ENCODE assay signal across 24 mouse cellular contexts in genomic region chr8:3331692-3332091, GRCm38 (mm10). TPM values are rescaled to one million over a fixed set of nuclear protein-coding genes. Genes with fewer than 3 reads are reported as not detected.
DNase-seq lines count a peak whose midpoint lies in the region; ATAC-seq and TF ChIP-seq lines count a peak whose summit lies in the region.
"Had no signal": no experiment of that assay in that cellular context is flagged by ENCODE, and none has a peak within 500 bp of the region (broad histone marks: within the 10 kb centered on the region; RNA-seq: fewer than 3 reads in every experiment).

No protein-coding gene starts in this region.

- no peak for ATAC-seq in forebrain, embryonic 11.5 days (replicated peaks; ENCODE audit: low FRiP score)
- ATAC-seq in forebrain, embryonic 14.5 days = no peak
- ATAC-seq in kidney, embryonic 16.5 days (ENCODE audit: low FRiP score, low TSS enrichment) = peak; percentile 49; the same call in 1 of the 2 replicates
- 0 out of 2 replicates have a peak, but pooled peaks have one; percentile 24 for ATAC-seq in midbrain, embryonic 15.5 days (replicated peaks)
- ATAC-seq in midbrain, postnatal 0 days (ENCODE audit: low FRiP score) = no peak
- ATAC-seq: forebrain, embryonic 16.5 days had no signal

- WGBS in forebrain, embryonic 11.5 days = 78% methylated on average over 2 of the region's 2 CpGs
- 79% methylated on average over 2 of the region's 2 CpGs for WGBS in forebrain, embryonic 14.5 days
- 73% methylated on average over 2 of the region's 2 CpGs for WGBS in kidney, embryonic 16.5 days
- 79% methylated on average over 2 of the region's 2 CpGs for WGBS in midbrain, embryonic 15.5 days
- WGBS in midbrain, postnatal 0 days = 87% methylated on average over 2 of the region's 2 CpGs

- H3K27ac ChIP-seq in forebrain, embryonic 11.5 days (ENCODE audit: low read depth, low read length) = no peak overlapping the region
- H3K27ac ChIP-seq in forebrain, embryonic 14.5 days (ENCODE audit: low read depth, low read length) = no peak overlapping the region
- no peak overlapping the region for H3K27ac ChIP-seq in kidney, embryonic 16.5 days (ENCODE audit: low read length)
- H3K27ac ChIP-seq in midbrain, embryonic 15.5 days = no peak overlapping the region
- no peak overlapping the region for H3K27ac ChIP-seq in midbrain, postnatal 0 days (ENCODE audit: low read depth, low read length)
- H3K27ac ChIP-seq: embryonic facial prominence, embryonic 12.5 days; embryonic facial prominence, embryonic 15.5 days; forebrain, embryonic 12.5 days; hindbrain, embryonic 14.5 days had no signal

- H3K27me3 ChIP-seq in forebrain, embryonic 11.5 days (ENCODE audit: control insufficient read depth, insufficient read depth, low read length) = no peaks in the 10 kb centered on the region
- no peaks in the 10 kb centered on the region for H3K27me3 ChIP-seq in forebrain, embryonic 14.5 days (replicated peaks; ENCODE audit: control insufficient read depth, insufficient read depth, low read length)
- H3K27me3 ChIP-seq in kidney, embryonic 16.5 days (ENCODE audit: insufficient read depth, low read length) = no peaks in the 10 kb centered on the region
- no peaks in the 10 kb centered on the region for H3K27me3 ChIP-seq in midbrain, embryonic 15.5 days (replicated peaks)
- no peaks in the 10 kb centered on the region for H3K27me3 ChIP-seq in midbrain, postnatal 0 days (ENCODE audit: insufficient read depth, low read length)
- H3K27me3 ChIP-seq: embryonic facial prominence, embryonic 12.5 days; embryonic facial prominence, embryonic 15.5 days; forebrain, embryonic 12.5 days had no signal

- no peak overlapping the region for H3K9ac ChIP-seq in forebrain, embryonic 11.5 days (ENCODE audit: low read length)
- H3K9ac ChIP-seq in forebrain, embryonic 14.5 days (ENCODE audit: low read length) = no peak overlapping the region
- no peak overlapping the region for H3K9ac ChIP-seq in kidney, embryonic 16.5 days (replicated peaks; ENCODE audit: low read length)
- no peak overlapping the region for H3K9ac ChIP-seq in midbrain, embryonic 15.5 days
- no peak overlapping the region for H3K9ac ChIP-seq in midbrain, postnatal 0 days (replicated peaks; ENCODE audit: low read length, poor library complexity, severe bottlenecking)
- H3K9ac ChIP-seq: embryonic facial prominence, embryonic 12.5 days; embryonic facial prominence, embryonic 15.5 days; forebrain, embryonic 12.5 days; hindbrain, embryonic 14.5 days had no signal

- H3K36me3 ChIP-seq in forebrain, embryonic 11.5 days (ENCODE audit: control insufficient read depth, insufficient read depth, low read length) = no peaks in the 10 kb centered on the region
- no peaks in the 10 kb centered on the region for H3K36me3 ChIP-seq in forebrain, embryonic 14.5 days (ENCODE audit: control insufficient read depth, insufficient read depth, low read length)
- no peaks in the 10 kb centered on the region for H3K36me3 ChIP-seq in kidney, embryonic 16.5 days (ENCODE audit: insufficient read depth, low read length)
- no peaks in the 10 kb centered on the region for H3K36me3 ChIP-seq in midbrain, embryonic 15.5 days (replicated peaks)
- H3K36me3 ChIP-seq in midbrain, postnatal 0 days (ENCODE audit: insufficient read depth, low read length) = no peaks in the 10 kb centered on the region
- H3K36me3 ChIP-seq: embryonic facial prominence, embryonic 12.5 days; embryonic facial prominence, embryonic 15.5 days; forebrain, embryonic 12.5 days had no signal

- TF ChIP-seq CTCF in midbrain, postnatal 0 days (IDR thresholded peaks at IDR 0.05) = no peak

- H3K4me3 ChIP-seq in forebrain, embryonic 11.5 days (ENCODE audit: low read depth, low read length) = no peak overlapping the region
- H3K4me3 ChIP-seq in forebrain, embryonic 14.5 days (ENCODE audit: low read depth, low read length) = no peak overlapping the region
- H3K4me3 ChIP-seq in kidney, embryonic 16.5 days (ENCODE audit: low read length) = no peak overlapping the region
- no peak overlapping the region for H3K4me3 ChIP-seq in midbrain, embryonic 15.5 days
- no peak overlapping the region for H3K4me3 ChIP-seq in midbrain, postnatal 0 days (ENCODE audit: low read depth, low read length)
- H3K4me3 ChIP-seq: embryonic facial prominence, embryonic 12.5 days; embryonic facial prominence, embryonic 15.5 days; forebrain, embryonic 12.5 days had no signal

- peak; percentile 47 for DNase-seq in forebrain, embryonic 11.5 days (ENCODE audit: low spot score)
- DNase-seq in forebrain, embryonic 14.5 days (ENCODE audit: low spot score) = no peak
- no peak for DNase-seq in kidney, adult 18-20 months
- DNase-seq in midbrain, postnatal 0 days (ENCODE audit: low spot score) = no peak
- DNase-seq: adrenal gland, postnatal 10 days; adrenal gland, postnatal 36 days; cerebellum, adult 18-20 months; cerebellum, adult 9-10 months; cerebellum, postnatal 25 days; gastrocnemius, postnatal 10 days; gastrocnemius, postnatal 36 days; heart, postnatal 36 days had no signal

- no peaks in the 10 kb centered on the region for H3K4me1 ChIP-seq in forebrain, embryonic 11.5 days (replicated peaks; ENCODE audit: control insufficient read depth, insufficient read depth, low read length)
- H3K4me1 ChIP-seq in forebrain, embryonic 14.5 days (ENCODE audit: control insufficient read depth, insufficient read depth, low read length) = no peaks in the 10 kb centered on the region
- no peaks in the 10 kb centered on the region for H3K4me1 ChIP-seq in kidney, embryonic 16.5 days (ENCODE audit: insufficient read depth, low read length)
- H3K4me1 ChIP-seq in midbrain, embryonic 15.5 days = no peaks in the 10 kb centered on the region
- H3K4me1 ChIP-seq in midbrain, postnatal 0 days (ENCODE audit: insufficient read depth, low read length) = no peaks in the 10 kb centered on the region
- H3K4me1 ChIP-seq: embryonic facial prominence, embryonic 12.5 days; embryonic facial prominence, embryonic 15.5 days; forebrain, embryonic 12.5 days had no signal

- H3K9me3 ChIP-seq in forebrain, embryonic 11.5 days (ENCODE audit: control insufficient read depth, low read length) = no peaks in the 10 kb centered on the region
- no peaks in the 10 kb centered on the region for H3K9me3 ChIP-seq in forebrain, embryonic 14.5 days (replicated peaks; ENCODE audit: control insufficient read depth, low read length)
- H3K9me3 ChIP-seq in kidney, embryonic 16.5 days (ENCODE audit: low read length) = no peaks in the 10 kb centered on the region
- no peaks in the 10 kb centered on the region for H3K9me3 ChIP-seq in midbrain, embryonic 15.5 days
- no peaks in the 10 kb centered on the region for H3K9me3 ChIP-seq in midbrain, postnatal 0 days (ENCODE audit: low read length)
- H3K9me3 ChIP-seq: embryonic facial prominence, embryonic 12.5 days; embryonic facial prominence, embryonic 15.5 days; forebrain, embryonic 12.5 days had no signal

- no peak overlapping the region for H3K4me2 ChIP-seq in forebrain, embryonic 11.5 days (ENCODE audit: low read depth, low read length, severe bottlenecking)
- H3K4me2 ChIP-seq in forebrain, embryonic 14.5 days (ENCODE audit: low read length) = no peak overlapping the region
- H3K4me2 ChIP-seq in kidney, embryonic 16.5 days (replicated peaks; ENCODE audit: low read depth, low read length) = no peak overlapping the region
- no peak overlapping the region for H3K4me2 ChIP-seq in midbrain, embryonic 15.5 days
- H3K4me2 ChIP-seq in midbrain, postnatal 0 days (ENCODE audit: low read depth, low read length, poor library complexity, severe bottlenecking) = no peak overlapping the region
- H3K4me2 ChIP-seq: embryonic facial prominence, embryonic 12.5 days; embryonic facial prominence, embryonic 15.5 days; forebrain, embryonic 12.5 days; heart, embryonic 11.5 days; hindbrain, embryonic 14.5 days had no signal

RNA-seq across cellular contexts. Expression of gene A430078G23Rik, which starts 21.5 kb away (rescaled TPM):
- polyA plus RNA-seq in forebrain, embryonic 11.5 days (2014; fragmentation: Nextera tagmentation; extraction: Ambion mirVana) = not detected in 2 replicates
- polyA plus RNA-seq in forebrain, embryonic 14.5 days (2014; fragmentation: Nextera tagmentation; extraction: Ambion mirVana) = 0.28 TPM in 1 of 2 replicates, not detected in the other
- 0.16 and 0.19 TPM in 2 replicates for polyA plus RNA-seq in kidney, embryonic 16.5 days (2015; fragmentation: Nextera tagmentation; extraction: Ambion mirVana)
- polyA plus RNA-seq in midbrain, embryonic 15.5 days (2015; fragmentation: Nextera tagmentation; extraction: Ambion mirVana) = not detected in 2 replicates
- total RNA-seq in midbrain, postnatal 0 days (2014; rRNA removed) = not detected in 2 replicates
- polyA plus RNA-seq in midbrain, postnatal 0 days (2015; fragmentation: Nextera tagmentation; extraction: Ambion mirVana) = not detected in 2 replicates
- polyA plus RNA-seq: embryonic facial prominence, embryonic 12.5 days; heart, embryonic 14.5 days; heart, postnatal 0 days; hindbrain, embryonic 11.5 days; hindbrain, embryonic 14.5 days; intestine, embryonic 14.5 days had no signal

RNA-seq across cellular contexts. Expression of gene Insr, which starts 52.3 kb away (rescaled TPM):
- polyA plus RNA-seq in forebrain, embryonic 11.5 days (2014; fragmentation: Nextera tagmentation; extraction: Ambion mirVana) = 40.3 and 46.2 TPM in 2 replicates
- polyA plus RNA-seq in forebrain, embryonic 14.5 days (2014; fragmentation: Nextera tagmentation; extraction: Ambion mirVana) = 33.6 and 50.9 TPM in 2 replicates
- 41.0 and 41.4 TPM in 2 replicates for polyA plus RNA-seq in kidney, embryonic 16.5 days (2015; fragmentation: Nextera tagmentation; extraction: Ambion mirVana)
- 64.0 and 64.4 TPM in 2 replicates for polyA plus RNA-seq in midbrain, embryonic 15.5 days (2015; fragmentation: Nextera tagmentation; extraction: Ambion mirVana)
- 40.3 and 44.5 TPM in 2 replicates for total RNA-seq in midbrain, postnatal 0 days (2014; rRNA removed)
- 30.0 and 32.9 TPM in 2 replicates for polyA plus RNA-seq in midbrain, postnatal 0 days (2015; fragmentation: Nextera tagmentation; extraction: Ambion mirVana)

Comparison
In these comparisons a context has a peak if more than half of its experiments do, and no peak if none do; other contexts are left out.
1. ATAC-seq: peak in kidney, embryonic 16.5 days (single experiment) and midbrain, embryonic 15.5 days (single experiment); none in forebrain, embryonic 11.5 days (single experiment), forebrain, embryonic 14.5 days (single experiment) and midbrain, postnatal 0 days (single experiment).